ENCODE assay signal across 18 mouse cellular contexts in the genomic region with DNA sequence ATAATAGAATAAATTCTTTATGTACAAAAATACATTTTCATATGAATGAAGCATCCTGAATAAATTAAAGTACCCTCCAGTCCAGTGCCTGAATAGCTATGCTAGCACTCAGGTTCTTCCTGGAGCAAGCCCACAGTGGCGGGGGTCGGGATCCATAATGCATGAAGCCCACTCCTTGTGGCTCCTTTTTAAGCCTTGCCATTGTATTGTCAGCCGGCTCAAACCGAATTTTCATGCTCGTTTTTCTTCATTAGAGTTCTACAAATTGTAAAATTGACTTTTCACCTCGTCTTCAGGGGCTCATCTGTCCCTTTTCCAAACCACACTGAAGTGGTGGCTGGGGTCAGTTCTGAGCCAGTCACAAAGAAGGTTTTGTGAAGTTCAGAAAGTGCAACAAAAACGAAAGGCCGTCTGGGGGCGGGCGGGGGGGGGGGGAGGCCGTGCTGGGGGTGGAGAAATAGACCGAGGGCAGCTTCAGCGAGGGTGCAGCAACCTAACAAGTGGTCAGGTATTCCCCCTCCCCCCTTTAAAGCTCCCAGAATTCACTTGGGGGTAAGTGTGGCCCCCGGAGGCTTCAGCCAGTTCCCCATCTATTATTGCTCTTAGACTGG. TPM values are rescaled to one million over a fixed set of nuclear protein-coding genes. Genes with fewer than 3 reads are reported as not detected.
DNase-seq lines count a peak whose midpoint lies in the region; ATAC-seq and TF ChIP-seq lines count a peak whose summit lies in the region.
"Had no signal": no experiment of that assay in that cellular context is flagged by ENCODE, and none has a peak within 500 bp of the region (broad histone marks: within the 10 kb centered on the region; RNA-seq: fewer than 3 reads in every experiment).

No protein-coding gene starts in this region.

- H3K27ac ChIP-seq in kidney, embryonic 14.5 days (ENCODE audit: low read depth, low read length): no peak overlapping the region
- no peak overlapping the region for H3K27ac ChIP-seq in forebrain, embryonic 14.5 days (ENCODE audit: low read depth, low read length)
- peak overlapping the region; percentile 37; the same call in 1 of the 2 replicates for H3K27ac ChIP-seq in neural tube, embryonic 12.5 days
- H3K27ac ChIP-seq: kidney, embryonic 15.5 days; limb, embryonic 12.5 days; liver, embryonic 14.5 days had no signal

- DNase-seq in kidney, adult 8-10 months: no peak
- DNase-seq in embryo, embryonic 11 days: peak; percentile 67
- no peak for DNase-seq in forebrain, embryonic 14.5 days (ENCODE audit: low spot score)
- DNase-seq in cerebellum, adult 11-12 months: no peak
- no peak for DNase-seq in lung, adult 2 months
- DNase-seq: adrenal gland, postnatal 25 days; cerebellum, postnatal 25 days; gastrocnemius, postnatal 36 days; heart, postnatal 4 days; thymus, adult 18-20 months had no signal

- no peak overlapping the region for H3K9ac ChIP-seq in kidney, embryonic 14.5 days (ENCODE audit: low read depth, low read length)
- H3K9ac ChIP-seq in forebrain, embryonic 14.5 days (ENCODE audit: low read length): 0 out of 2 replicates have a peak overlapping the region, but pooled peaks have one; percentile 45
- H3K9ac ChIP-seq in neural tube, embryonic 12.5 days: peak overlapping the region; percentile 49
- H3K9ac ChIP-seq: kidney, embryonic 15.5 days; limb, embryonic 12.5 days; liver, embryonic 14.5 days had no signal

- H3K9me3 ChIP-seq in kidney, embryonic 14.5 days (ENCODE audit: control insufficient read depth, low read length): no peaks in the 10 kb centered on the region
- no peaks in the 10 kb centered on the region for H3K9me3 ChIP-seq in forebrain, embryonic 14.5 days (replicated peaks; ENCODE audit: control insufficient read depth, low read length)
- no peaks in the 10 kb centered on the region for H3K9me3 ChIP-seq in neural tube, embryonic 12.5 days
- H3K9me3 ChIP-seq: kidney, embryonic 15.5 days; limb, embryonic 12.5 days had no signal

- peaks cover 99% of the 10 kb centered on the region for H3K27me3 ChIP-seq in kidney, embryonic 14.5 days (ENCODE audit: control insufficient read depth, insufficient read depth, low read length)
- peaks cover 91% of the 10 kb centered on the region for H3K27me3 ChIP-seq in forebrain, embryonic 14.5 days (replicated peaks; ENCODE audit: control insufficient read depth, insufficient read depth, low read length)
- peaks cover 98% of the 10 kb centered on the region for H3K27me3 ChIP-seq in neural tube, embryonic 12.5 days (replicated peaks)

- H3K4me3 ChIP-seq in kidney, embryonic 14.5 days (ENCODE audit: low read length): 0 out of 2 replicates have a peak overlapping the region, but pooled peaks have one; percentile 38
- H3K4me3 ChIP-seq in forebrain, embryonic 14.5 days (ENCODE audit: low read depth, low read length): peak overlapping the region; percentile 33
- peak overlapping the region; percentile 32 for H3K4me3 ChIP-seq in neural tube, embryonic 12.5 days
- H3K4me3 ChIP-seq in lung, adult 2 months (replicated peaks; ENCODE audit: extremely low read depth, low read depth, low read length): no peak overlapping the region

- no peaks in the 10 kb centered on the region for H3K36me3 ChIP-seq in kidney, embryonic 14.5 days (ENCODE audit: control insufficient read depth, insufficient read depth, low read length)
- no peaks in the 10 kb centered on the region for H3K36me3 ChIP-seq in forebrain, embryonic 14.5 days (ENCODE audit: control insufficient read depth, insufficient read depth, low read length)
- H3K36me3 ChIP-seq in neural tube, embryonic 12.5 days: no peaks in the 10 kb centered on the region
- H3K36me3 ChIP-seq: kidney, embryonic 15.5 days; limb, embryonic 12.5 days had no signal

- TF ChIP-seq CTCF in lung, adult 2 months (IDR thresholded peaks at IDR 0.05; ENCODE audit: insufficient read depth, low read length): no peak

- H3K4me1 ChIP-seq in kidney, embryonic 14.5 days (ENCODE audit: control insufficient read depth, insufficient read depth, low read length): peaks cover 4% of the 10 kb centered on the region; the same call in 1 of the 2 replicates
- H3K4me1 ChIP-seq in forebrain, embryonic 14.5 days (ENCODE audit: control insufficient read depth, insufficient read depth, low read length): peaks cover 13% of the 10 kb centered on the region; the same call in 1 of the 2 replicates
- H3K4me1 ChIP-seq in neural tube, embryonic 12.5 days: peaks cover 47% of the 10 kb centered on the region
- no peaks in the 10 kb centered on the region for H3K4me1 ChIP-seq in lung, adult 2 months (ENCODE audit: control insufficient read depth, insufficient read depth, low read length)

- no peak for TF ChIP-seq POLR2A in lung, adult 2 months (IDR thresholded peaks at IDR 0.05; ENCODE audit: borderline replicate concordance, extremely low read depth, low read depth, low read length)

- 2% methylated on average over 14 of the region's 14 CpGs for WGBS in kidney, embryonic 14.5 days
- 3% methylated on average over 14 of the region's 14 CpGs for WGBS in forebrain, embryonic 14.5 days
- under 1% methylated on average over 14 of the region's 14 CpGs for WGBS in neural tube, embryonic 12.5 days
- WGBS in lung, adult 2 months: 4% methylated on average over 14 of the region's 14 CpGs

- no peak for ATAC-seq in kidney, embryonic 14.5 days (ENCODE audit: low FRiP score, low TSS enrichment)
- ATAC-seq in forebrain, embryonic 14.5 days: no peak
- ATAC-seq in neural tube, embryonic 12.5 days (ENCODE audit: low FRiP score, low read depth): no peak

- no peak overlapping the region for H3K4me2 ChIP-seq in kidney, embryonic 14.5 days (replicated peaks; ENCODE audit: low read depth, low read length)
- peak overlapping the region; percentile 63; the same call in 1 of the 2 replicates for H3K4me2 ChIP-seq in forebrain, embryonic 14.5 days (ENCODE audit: low read length)
- H3K4me2 ChIP-seq in neural tube, embryonic 12.5 days (replicated peaks): peak overlapping the region; percentile 63
- H3K4me2 ChIP-seq: heart, embryonic 11.5 days had no signal

RNA-seq across cellular contexts. Expression of a gene that starts 1.3 kb away (rescaled TPM):
- not detected in 2 replicates for polyA plus RNA-seq in kidney, embryonic 14.5 days (2014; fragmentation: Nextera tagmentation; extraction: Ambion mirVana)
- 3.4 and 4.3 TPM in 2 replicates for polyA plus RNA-seq in forebrain, embryonic 14.5 days (2014; fragmentation: Nextera tagmentation; extraction: Ambion mirVana)
- polyA plus RNA-seq in neural tube, embryonic 12.5 days (2016; fragmentation: Nextera tagmentation; extraction: Ambion mirVana): 36.5 and 39.9 TPM in 2 replicates
- not detected in 2 replicates for polyA plus RNA-seq in lung, adult 2 months (2012; rRNA removed)
- polyA plus RNA-seq: kidney, embryonic 15.5 days; limb, embryonic 12.5 days; liver, embryonic 14.5 days; small intestine, adult 2 months; urinary bladder, adult 2 months had no signal

RNA-seq across cellular contexts. Expression of a gene that starts 45.7 kb away (rescaled TPM):
- polyA plus RNA-seq in kidney, embryonic 14.5 days (2014; fragmentation: Nextera tagmentation; extraction: Ambion mirVana): 19.2 and 20.8 TPM in 2 replicates
- 8.1 and 10.8 TPM in 2 replicates for polyA plus RNA-seq in forebrain, embryonic 14.5 days (2014; fragmentation: Nextera tagmentation; extraction: Ambion mirVana)
- polyA plus RNA-seq in neural tube, embryonic 12.5 days (2016; fragmentation: Nextera tagmentation; extraction: Ambion mirVana): 38.1 and 42.3 TPM in 2 replicates
- polyA plus RNA-seq in lung, adult 2 months (2012; rRNA removed): 285 and 286 TPM in 2 replicates
